In the genomic region with DNA sequence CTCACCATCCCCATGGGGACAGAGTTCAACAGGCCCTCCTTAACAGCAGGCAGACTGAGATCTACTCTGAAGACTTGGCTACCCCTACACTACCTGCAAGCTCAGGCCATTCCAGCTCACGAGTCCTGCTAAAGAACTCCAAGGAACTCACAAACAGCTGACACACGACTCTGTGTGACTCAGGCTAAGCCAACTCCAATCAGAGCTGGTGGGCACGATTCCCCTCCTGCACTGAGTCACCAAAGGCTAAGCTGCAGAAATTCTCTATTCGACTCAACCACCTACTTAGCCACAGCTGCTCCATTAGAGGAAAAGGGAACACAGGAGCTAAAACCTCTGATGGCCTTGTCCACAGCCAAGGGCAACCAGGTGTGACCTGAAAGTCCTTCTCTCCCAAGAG, we compare ENCODE assay signal across 21 mouse cellular contexts. TPM values are rescaled to one million over a fixed set of nuclear protein-coding genes. Genes with fewer than 3 reads are reported as not detected.
DNase-seq lines count a peak whose midpoint lies in the region; ATAC-seq lines count a peak whose summit lies in the region.
"Had no signal": no experiment of that assay in that cellular context is flagged by ENCODE, and none has a peak within 500 bp of the region (broad histone marks: within the 10 kb centered on the region; RNA-seq: fewer than 3 reads in every experiment).

No protein-coding gene starts in this region.

- no peak overlapping the region for H3K9ac ChIP-seq in midbrain, embryonic 14.5 days (replicated peaks; ENCODE audit: low read length)
- no peak overlapping the region for H3K9ac ChIP-seq in midbrain, embryonic 11.5 days (ENCODE audit: low read length)
- H3K9ac ChIP-seq in forebrain, embryonic 16.5 days (replicated peaks; ENCODE audit: low read depth, low read length) = no peak overlapping the region
- H3K9ac ChIP-seq: limb, embryonic 13.5 days had no signal

- peaks cover 13% of the 10 kb centered on the region; the same call in 1 of the 2 replicates for H3K4me1 ChIP-seq in midbrain, embryonic 14.5 days (ENCODE audit: control insufficient read depth, insufficient read depth, low read length)
- peaks cover 10% of the 10 kb centered on the region; the same call in 1 of the 2 replicates for H3K4me1 ChIP-seq in midbrain, embryonic 11.5 days (ENCODE audit: control insufficient read depth, insufficient read depth, low read length)
- peaks cover 19% of the 10 kb centered on the region for H3K4me1 ChIP-seq in forebrain, embryonic 16.5 days (replicated peaks; ENCODE audit: control insufficient read depth, insufficient read depth, low read length)

- peaks cover 20% of the 10 kb centered on the region for H3K27me3 ChIP-seq in midbrain, embryonic 14.5 days (ENCODE audit: control insufficient read depth, insufficient read depth, low read length)
- H3K27me3 ChIP-seq in midbrain, embryonic 11.5 days (ENCODE audit: control insufficient read depth, insufficient read depth, low read length) = peaks cover 41% of the 10 kb centered on the region
- no peaks in the 10 kb centered on the region for H3K27me3 ChIP-seq in forebrain, embryonic 16.5 days (replicated peaks; ENCODE audit: control insufficient read depth, insufficient read depth, low read length)

- peak overlapping the region; percentile 89 for H3K4me2 ChIP-seq in midbrain, embryonic 14.5 days (ENCODE audit: low read length)
- no peak overlapping the region for H3K4me2 ChIP-seq in midbrain, embryonic 11.5 days
- H3K4me2 ChIP-seq in forebrain, embryonic 16.5 days (ENCODE audit: low read length) = peak overlapping the region; percentile 86

- WGBS in midbrain, embryonic 14.5 days = 68% methylated on average over 4 of the region's 4 CpGs
- 79% methylated on average over 4 of the region's 4 CpGs for WGBS in midbrain, embryonic 11.5 days
- WGBS in forebrain, embryonic 16.5 days = 74% methylated on average over 4 of the region's 4 CpGs

- DNase-seq in frontal cortex, postnatal 10 days (ENCODE audit: low spot score in 2 of 2) = no peak
- DNase-seq in midbrain, embryonic 14.5 days = no peak
- no peak for DNase-seq in midbrain, embryonic 11.5 days (ENCODE audit: low spot score, missing footprints)
- no peak for DNase-seq in retina, embryonic 14.5 days (ENCODE audit: low spot score)
- no peak for DNase-seq in embryo, embryonic 11 days
- DNase-seq: adrenal gland, postnatal 36 days; heart, adult 11 months; kidney, adult 9 months; thymus, postnatal 25 days had no signal

- ATAC-seq in frontal cortex, adult (ENCODE audit: low TSS enrichment) = peak; percentile 8; the same call in 1 of the 2 replicates
- ATAC-seq in midbrain, embryonic 14.5 days (ENCODE audit: low FRiP score, low TSS enrichment) = no peak
- ATAC-seq in midbrain, embryonic 11.5 days (ENCODE audit: low FRiP score) = no peak
- ATAC-seq in forebrain, embryonic 16.5 days = no peak

- no peaks in the 10 kb centered on the region for H3K9me3 ChIP-seq in midbrain, embryonic 14.5 days (ENCODE audit: control insufficient read depth, low read length)
- no peaks in the 10 kb centered on the region for H3K9me3 ChIP-seq in midbrain, embryonic 11.5 days (ENCODE audit: control insufficient read depth, low read length)
- H3K9me3 ChIP-seq in forebrain, embryonic 16.5 days (ENCODE audit: control insufficient read depth, low read length) = no peaks in the 10 kb centered on the region
- H3K9me3 ChIP-seq: embryonic facial prominence, embryonic 10.5 days; G1E; limb, embryonic 13.5 days; midbrain, embryonic 12.5 days had no signal

- no peaks in the 10 kb centered on the region for H3K36me3 ChIP-seq in midbrain, embryonic 14.5 days (ENCODE audit: control insufficient read depth, insufficient read depth, low read length)
- H3K36me3 ChIP-seq in midbrain, embryonic 11.5 days (ENCODE audit: control insufficient read depth, insufficient read depth, low read length) = no peaks in the 10 kb centered on the region
- no peaks in the 10 kb centered on the region for H3K36me3 ChIP-seq in forebrain, embryonic 16.5 days (ENCODE audit: control insufficient read depth, insufficient read depth)
- H3K36me3 ChIP-seq: embryonic facial prominence, embryonic 10.5 days; G1E; limb, embryonic 13.5 days; midbrain, embryonic 12.5 days had no signal

- H3K27ac ChIP-seq in midbrain, embryonic 14.5 days (replicated peaks; ENCODE audit: low read depth, low read length) = no peak overlapping the region
- H3K27ac ChIP-seq in midbrain, embryonic 11.5 days (ENCODE audit: low read depth, low read length) = no peak overlapping the region
- H3K27ac ChIP-seq in forebrain, embryonic 16.5 days (ENCODE audit: low read length) = no peak overlapping the region
- H3K27ac ChIP-seq: embryonic facial prominence, embryonic 10.5 days; limb, embryonic 13.5 days; midbrain, embryonic 12.5 days had no signal

- H3K4me3 ChIP-seq in midbrain, embryonic 14.5 days (replicated peaks; ENCODE audit: low read depth, low read length) = no peak overlapping the region
- no peak overlapping the region for H3K4me3 ChIP-seq in midbrain, embryonic 11.5 days (ENCODE audit: low read depth, low read length)
- H3K4me3 ChIP-seq in forebrain, embryonic 16.5 days (replicated peaks; ENCODE audit: low read length) = no peak overlapping the region
- H3K4me3 ChIP-seq: erythroblast, embryonic 14.5 days had no signal

RNA-seq across cellular contexts. Expression of a gene that starts 1.8 kb away (rescaled TPM):
- 12.3 and 20.4 TPM in 2 replicates for polyA plus RNA-seq in midbrain, embryonic 14.5 days (2014; fragmentation: Nextera tagmentation; extraction: Ambion mirVana)
- 1.8 and 1.9 TPM in 2 replicates for polyA plus RNA-seq in midbrain, embryonic 11.5 days (2014; fragmentation: Nextera tagmentation; extraction: Ambion mirVana)
- 16.0 and 21.6 TPM in 2 replicates for polyA plus RNA-seq in forebrain, embryonic 16.5 days (2015; fragmentation: Nextera tagmentation; extraction: Ambion mirVana)
- polyA plus RNA-seq: erythroblast, embryonic 14.5 days; G1E had no signal

RNA-seq across cellular contexts. Expression of a gene that starts 38.9 kb away (rescaled TPM):
- not detected in 2 replicates for polyA plus RNA-seq in midbrain, embryonic 14.5 days (2014; fragmentation: Nextera tagmentation; extraction: Ambion mirVana)
- not detected in 2 replicates for polyA plus RNA-seq in midbrain, embryonic 11.5 days (2014; fragmentation: Nextera tagmentation; extraction: Ambion mirVana)
- polyA plus RNA-seq in forebrain, embryonic 16.5 days (2015; fragmentation: Nextera tagmentation; extraction: Ambion mirVana) = not detected in 2 replicates
- polyA plus RNA-seq: erythroblast, embryonic 14.5 days; G1E; large intestine, adult 2 months; liver, embryonic 16.5 days; midbrain, embryonic 12.5 days; neural tube, embryonic 14.5 days; spleen, adult 2 months; stomach, embryonic 16.5 days had no signal

RNA-seq across cellular contexts. Expression of a gene that starts 56.6 kb away (rescaled TPM):
- 6.2 and 8.3 TPM in 2 replicates for polyA plus RNA-seq in midbrain, embryonic 14.5 days (2014; fragmentation: Nextera tagmentation; extraction: Ambion mirVana)
- polyA plus RNA-seq in midbrain, embryonic 11.5 days (2014; fragmentation: Nextera tagmentation; extraction: Ambion mirVana) = 0.03 and 0.04 TPM in 2 replicates
- 1.7 and 2.3 TPM in 2 replicates for polyA plus RNA-seq in forebrain, embryonic 16.5 days (2015; fragmentation: Nextera tagmentation; extraction: Ambion mirVana)
- polyA plus RNA-seq: erythroblast, embryonic 14.5 days; G1E had no signal
